Mouse (Mus musculus): ENCODE results near the gene Vhl. TPM values are rescaled to one million over a fixed set of nuclear protein-coding genes. Genes with fewer than 3 reads are reported as not detected.
"Not testable (repeated sequence)": the region's sequence is repeated elsewhere in the genome, so short reads cannot be mapped to it uniquely, and the experiment has no call there.

Vhl gene
- polyA plus RNA-seq, 1 experiment from 2014 or later, result 73.0 TPM

DNA sequence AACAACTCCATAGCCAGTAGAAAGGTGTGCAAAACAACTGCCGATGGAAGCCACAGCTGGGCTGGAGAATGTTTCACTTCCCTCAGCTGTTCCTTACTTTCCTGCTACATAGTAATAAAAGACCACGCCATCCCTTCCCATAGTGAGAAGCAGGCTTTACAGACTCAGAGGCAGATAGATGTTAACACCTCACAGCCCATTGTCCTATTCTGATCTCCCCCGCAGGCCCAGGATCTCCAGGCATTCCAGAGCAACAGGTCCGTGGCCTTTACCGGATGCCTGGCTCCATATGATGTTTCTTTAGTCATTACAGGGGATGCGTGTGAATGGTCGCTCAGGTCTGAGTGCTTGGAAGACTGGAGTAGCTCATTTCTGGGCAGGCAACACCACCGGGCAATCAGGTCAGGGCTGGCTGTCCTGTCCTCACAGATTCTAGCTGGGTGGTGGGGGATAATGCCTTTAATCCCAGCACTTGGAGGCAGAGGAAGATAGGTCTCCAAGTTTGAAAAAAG, 43.9 kb downstream of the Vhl start:
- H3K4me3 ChIP-seq (ENCODE audit: low read length), result no peak overlapping the region
- no peaks in the 10 kb centered on the region for H3K36me3 ChIP-seq (ENCODE audit: control insufficient read depth, insufficient read depth, low read length)
- 72% methylated on average over 8 of the region's 8 CpGs for WGBS
- H3K9me3 ChIP-seq (ENCODE audit: control insufficient read depth, low read length), result no peaks in the 10 kb centered on the region
- H3K27me3 ChIP-seq (replicated peaks; ENCODE audit: control insufficient read depth, insufficient read depth, low read length), result no peaks in the 10 kb centered on the region
- H3K27ac ChIP-seq (ENCODE audit: low read depth, low read length), result no peak overlapping the region
- H3K4me1 ChIP-seq (ENCODE audit: control insufficient read depth, insufficient read depth, low read depth, low read length), result no peaks in the 10 kb centered on the region
- H3K4me2 ChIP-seq (ENCODE audit: low read length), result no peak overlapping the region
- no peak for ATAC-seq
- no peak overlapping the region for H3K9ac ChIP-seq (ENCODE audit: low read depth, low read length)

DNA sequence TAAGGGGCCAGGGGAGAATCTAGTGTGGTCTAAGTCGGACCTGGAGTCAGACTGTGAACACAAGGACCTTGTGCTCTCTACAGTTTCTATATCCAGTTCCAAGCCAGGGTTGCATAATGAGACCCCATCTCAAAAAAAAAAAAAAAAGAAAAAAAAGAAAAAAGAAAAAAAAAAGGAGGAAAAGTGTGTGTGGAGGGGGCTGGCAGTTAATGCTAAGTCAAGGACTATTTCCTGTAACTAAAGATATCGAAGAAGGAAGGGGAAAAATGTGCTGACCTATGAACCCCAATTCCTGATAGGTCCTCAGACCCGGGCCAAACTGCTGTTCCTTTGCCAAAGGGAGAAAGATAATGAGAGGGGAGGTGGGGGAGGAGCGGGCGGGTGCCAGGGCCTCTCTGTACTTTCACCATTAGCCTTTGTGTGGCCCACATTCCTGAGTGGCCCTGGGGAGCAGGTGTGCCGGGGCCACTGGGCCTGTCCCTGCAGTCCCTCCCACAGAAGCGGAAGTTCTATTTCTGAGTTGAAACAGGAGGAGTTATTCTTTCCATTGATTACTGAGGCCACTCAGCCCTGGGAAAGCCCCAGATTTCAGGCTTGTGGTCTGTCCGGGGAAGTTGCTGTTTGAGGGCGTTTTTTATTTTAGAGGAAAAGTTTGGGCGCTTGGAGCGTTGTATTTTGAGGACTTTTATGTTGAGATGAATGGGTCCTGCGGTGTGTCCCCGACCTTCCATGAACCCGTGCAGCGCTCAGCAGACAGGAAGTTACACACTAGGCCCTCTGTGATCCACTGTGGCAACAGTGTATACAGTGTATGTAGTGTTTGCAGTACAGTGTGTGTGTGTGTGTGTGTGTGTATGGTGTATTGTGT, 44.8 kb downstream of the Vhl start:
- Histone ChIP-seq H3K27ac (ENCODE audit: low read depth, low read length) (no peak overlapping the region), H3K27me3 (replicated peaks; ENCODE audit: control insufficient read depth, insufficient read depth, low read length) (no peaks in the 10 kb centered on the region), H3K4me1 (ENCODE audit: control insufficient read depth, insufficient read depth, low read depth, low read length) (no peaks in the 10 kb centered on the region), H3K4me3 (ENCODE audit: low read length) (no peak overlapping the region), H3K9me3 (ENCODE audit: control insufficient read depth, low read length) (no peaks in the 10 kb centered on the region), H3K9ac (ENCODE audit: low read depth, low read length) (no peak overlapping the region), H3K36me3 (ENCODE audit: control insufficient read depth, insufficient read depth, low read length) (no peaks in the 10 kb centered on the region), H3K4me2 (ENCODE audit: low read length) (no peak overlapping the region)
- no peak for ATAC-seq
- 47% methylated on average over 15 of the region's 15 CpGs for WGBS

DNA sequence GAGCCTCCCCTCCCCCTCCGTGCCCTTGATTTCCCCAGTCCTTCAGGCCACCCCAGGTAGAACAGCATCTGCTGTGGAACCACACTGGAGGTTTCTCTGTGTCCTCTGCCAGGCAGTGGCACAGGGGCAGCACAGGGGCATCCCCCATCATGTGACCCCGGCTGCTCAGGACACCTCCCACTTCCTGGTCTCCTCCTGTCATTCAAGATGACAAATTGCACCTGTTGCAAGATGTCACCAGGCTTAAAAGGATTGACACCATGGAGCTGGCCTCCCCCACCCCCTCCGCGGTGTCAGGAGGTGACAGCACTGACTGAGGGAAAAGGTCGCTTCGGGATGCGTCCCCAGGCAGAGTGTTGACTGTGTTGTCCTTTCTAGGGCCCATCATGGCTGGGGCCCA, 46.1 kb downstream of the Vhl start:
- Histone ChIP-seq H3K36me3 (ENCODE audit: control insufficient read depth, insufficient read depth, low read length) (no peaks in the 10 kb centered on the region), H3K9me3 (ENCODE audit: control insufficient read depth, low read length) (no peaks in the 10 kb centered on the region), H3K9ac (ENCODE audit: low read depth, low read length) (no peak overlapping the region), H3K4me3 (ENCODE audit: low read length) (no peak overlapping the region), H3K4me1 (ENCODE audit: control insufficient read depth, insufficient read depth, low read depth, low read length) (no peaks in the 10 kb centered on the region), H3K27ac (ENCODE audit: low read depth, low read length) (no peak overlapping the region), H3K27me3 (replicated peaks; ENCODE audit: control insufficient read depth, insufficient read depth, low read length) (no peaks in the 10 kb centered on the region), H3K4me2 (ENCODE audit: low read length) (no peak overlapping the region)
- 70% methylated on average over 7 of the region's 7 CpGs for WGBS
- ATAC-seq, result no peak

DNA sequence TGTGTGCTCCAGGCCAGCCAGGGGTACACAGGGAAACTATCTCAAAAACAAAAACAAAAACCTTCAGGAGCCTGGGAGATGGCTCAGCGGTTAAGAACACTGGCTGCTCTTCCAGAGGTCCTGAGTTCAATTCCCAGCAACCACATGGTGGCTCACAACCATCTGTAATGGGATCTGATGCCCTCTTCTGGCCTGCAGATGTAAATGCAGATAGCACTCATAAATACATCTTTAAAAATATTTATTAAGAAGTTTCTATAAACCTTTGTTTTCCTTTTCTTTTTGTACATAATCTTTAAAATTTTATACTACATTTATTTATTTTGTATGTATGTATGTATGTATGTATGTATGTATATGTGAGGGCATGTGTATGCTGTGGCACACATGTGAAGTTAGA, 48.3 kb downstream of the Vhl start:
- not testable (repeated sequence) for H3K9ac ChIP-seq (ENCODE audit: low read depth, low read length); H3K27me3 ChIP-seq (replicated peaks; ENCODE audit: control insufficient read depth, insufficient read depth, low read length); ATAC-seq; H3K4me1 ChIP-seq (ENCODE audit: control insufficient read depth, insufficient read depth, low read depth, low read length); H3K27ac ChIP-seq (ENCODE audit: low read depth, low read length); H3K36me3 ChIP-seq (ENCODE audit: control insufficient read depth, insufficient read depth, low read length); H3K4me3 ChIP-seq (ENCODE audit: low read length); H3K9me3 ChIP-seq (ENCODE audit: control insufficient read depth, low read length); H3K4me2 ChIP-seq (ENCODE audit: low read length)
- 83% methylated on average over 1 of the region's 1 CpGs for WGBS

DNA sequence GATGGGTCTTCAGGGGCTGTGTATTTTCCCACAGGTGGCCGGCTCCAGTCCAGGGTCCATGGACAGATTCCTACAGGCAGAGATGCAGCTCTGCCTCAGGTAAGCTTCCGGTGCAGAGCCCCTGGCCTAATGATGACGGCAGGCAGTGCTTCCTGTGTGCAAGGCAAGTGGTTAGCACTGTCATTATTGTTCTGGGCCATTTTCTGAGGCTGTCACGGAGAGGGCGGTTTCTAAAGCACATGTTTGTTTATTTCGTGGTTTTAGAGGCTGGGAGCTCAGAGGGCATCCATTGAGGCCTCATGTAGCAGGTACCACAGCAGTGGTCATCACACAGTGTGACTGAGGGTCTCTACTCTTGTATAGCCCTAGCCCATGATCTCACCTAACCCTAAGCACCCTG, 49.2 kb downstream of the Vhl start:
- Histone ChIP-seq H3K4me3 (ENCODE audit: low read length) (no peak overlapping the region), H3K9me3 (ENCODE audit: control insufficient read depth, low read length) (no peaks in the 10 kb centered on the region), H3K4me1 (ENCODE audit: control insufficient read depth, insufficient read depth, low read depth, low read length) (no peaks in the 10 kb centered on the region), H3K27me3 (replicated peaks; ENCODE audit: control insufficient read depth, insufficient read depth, low read length) (no peaks in the 10 kb centered on the region), H3K36me3 (ENCODE audit: control insufficient read depth, insufficient read depth, low read length) (no peaks in the 10 kb centered on the region), H3K4me2 (ENCODE audit: low read length) (no peak overlapping the region), H3K27ac (ENCODE audit: low read depth, low read length) (no peak overlapping the region), H3K9ac (ENCODE audit: low read depth, low read length) (no peak overlapping the region)
- ATAC-seq, result no peak
- WGBS, result 84% methylated on average over 6 of the region's 6 CpGs

DNA sequence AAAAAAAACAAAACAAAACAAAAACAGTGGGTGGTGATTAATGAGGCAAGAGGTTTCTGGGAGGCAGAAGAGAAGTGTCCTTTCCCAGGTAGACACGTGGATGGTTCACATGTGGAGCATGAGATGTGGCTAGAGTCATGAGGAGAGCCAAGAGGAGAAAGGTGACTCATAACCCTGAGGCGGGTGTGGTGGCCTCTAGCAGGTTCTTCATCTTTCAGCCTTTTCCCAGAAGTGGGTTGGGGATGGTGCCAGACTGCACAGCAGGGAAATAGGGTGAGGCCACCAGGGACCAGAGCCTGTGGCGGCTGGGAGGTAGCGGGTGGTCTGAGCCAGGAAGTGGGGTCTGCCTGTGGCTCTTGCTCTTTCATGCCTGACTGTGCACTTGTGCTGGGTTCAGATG, 51.5 kb downstream of the Vhl start:
- Histone ChIP-seq H3K4me1 (ENCODE audit: control insufficient read depth, insufficient read depth, low read depth, low read length) (no peaks in the 10 kb centered on the region), H3K36me3 (ENCODE audit: control insufficient read depth, insufficient read depth, low read length) (no peaks in the 10 kb centered on the region), H3K27ac (ENCODE audit: low read depth, low read length) (no peak overlapping the region), H3K4me2 (ENCODE audit: low read length) (no peak overlapping the region), H3K9me3 (ENCODE audit: control insufficient read depth, low read length) (no peaks in the 10 kb centered on the region), H3K27me3 (replicated peaks; ENCODE audit: control insufficient read depth, insufficient read depth, low read length) (no peaks in the 10 kb centered on the region), H3K9ac (ENCODE audit: low read depth, low read length) (no peak overlapping the region), H3K4me3 (ENCODE audit: low read length) (no peak overlapping the region)
- no peak for ATAC-seq
- 85% methylated on average over 4 of the region's 4 CpGs for WGBS

DNA sequence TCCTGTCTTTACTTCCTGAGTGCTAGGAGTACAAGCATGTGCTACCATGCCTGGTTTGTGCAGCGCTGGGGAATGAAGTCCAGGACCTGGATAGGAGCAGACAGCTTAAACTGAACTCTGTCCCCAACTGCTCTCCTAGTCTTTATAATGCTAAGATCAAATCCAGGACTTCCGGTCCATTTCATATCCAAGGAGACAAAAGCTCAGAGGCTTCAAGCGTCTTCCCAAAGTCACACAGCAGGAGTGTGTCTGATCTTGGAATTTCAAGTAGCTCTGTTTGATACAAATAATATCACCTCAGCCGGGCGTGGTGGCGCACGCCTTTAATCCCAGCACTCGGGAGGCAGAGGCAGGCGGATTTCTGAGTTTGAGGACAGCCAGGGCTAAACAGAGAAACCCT, 52.2 kb downstream of the Vhl start:
- no peak overlapping the region for H3K9ac ChIP-seq (ENCODE audit: low read depth, low read length)
- no peak overlapping the region for H3K4me3 ChIP-seq (ENCODE audit: low read length)
- no peaks in the 10 kb centered on the region for H3K4me1 ChIP-seq (ENCODE audit: control insufficient read depth, insufficient read depth, low read depth, low read length)
- WGBS, result 93% methylated on average over 9 of the region's 9 CpGs
- no peak for ATAC-seq
- no peaks in the 10 kb centered on the region for H3K36me3 ChIP-seq (ENCODE audit: control insufficient read depth, insufficient read depth, low read length)
- no peaks in the 10 kb centered on the region for H3K27me3 ChIP-seq (replicated peaks; ENCODE audit: control insufficient read depth, insufficient read depth, low read length)
- H3K4me2 ChIP-seq (ENCODE audit: low read length), result no peak overlapping the region
- no peak overlapping the region for H3K27ac ChIP-seq (ENCODE audit: low read depth, low read length)
- H3K9me3 ChIP-seq (ENCODE audit: control insufficient read depth, low read length), result no peaks in the 10 kb centered on the region

DNA sequence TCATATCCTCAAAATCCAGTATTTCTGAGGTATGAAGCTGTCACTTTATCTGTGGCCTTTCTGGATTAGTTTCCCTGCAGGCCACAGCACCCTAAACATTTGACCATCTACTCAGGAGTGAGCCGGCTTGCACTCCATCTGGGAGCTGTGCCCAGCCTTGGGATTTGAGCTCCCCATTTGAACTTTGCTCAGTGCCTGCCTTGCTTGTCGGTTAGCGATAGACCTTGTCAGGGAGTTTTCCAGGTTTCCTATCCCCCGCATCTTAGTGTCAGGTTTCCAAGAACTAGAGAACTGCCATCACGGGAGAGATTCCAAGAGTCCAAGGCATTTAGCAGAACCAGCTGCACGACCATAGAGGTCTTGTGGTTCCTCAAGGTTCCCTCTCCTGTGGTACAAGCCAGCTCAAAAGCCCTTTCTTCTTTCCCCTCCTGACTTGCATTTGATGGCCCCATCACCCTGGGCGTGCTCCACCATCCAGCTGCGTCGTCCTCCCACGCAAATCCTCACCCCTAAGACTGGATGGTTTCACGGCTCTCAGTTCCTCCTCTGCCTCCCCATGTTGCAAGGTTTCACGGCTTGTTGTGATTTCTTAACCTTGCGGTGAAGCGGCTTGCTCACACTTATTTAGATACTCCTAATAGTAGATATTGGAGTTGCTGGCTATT, 53.4 kb downstream of the Vhl start:
- 77% methylated on average over 14 of the region's 14 CpGs for WGBS
- H3K27me3 ChIP-seq (replicated peaks; ENCODE audit: control insufficient read depth, insufficient read depth, low read length), result no peaks in the 10 kb centered on the region
- no peak overlapping the region for H3K4me2 ChIP-seq (ENCODE audit: low read length)
- no peaks in the 10 kb centered on the region for H3K4me1 ChIP-seq (ENCODE audit: control insufficient read depth, insufficient read depth, low read depth, low read length)
- no peak for ATAC-seq
- H3K9me3 ChIP-seq (ENCODE audit: control insufficient read depth, low read length), result no peaks in the 10 kb centered on the region
- H3K9ac ChIP-seq (ENCODE audit: low read depth, low read length), result no peak overlapping the region
- no peak overlapping the region for H3K27ac ChIP-seq (ENCODE audit: low read depth, low read length)
- H3K36me3 ChIP-seq (ENCODE audit: control insufficient read depth, insufficient read depth, low read length), result no peaks in the 10 kb centered on the region
- H3K4me3 ChIP-seq (ENCODE audit: low read length), result no peak overlapping the region

DNA sequence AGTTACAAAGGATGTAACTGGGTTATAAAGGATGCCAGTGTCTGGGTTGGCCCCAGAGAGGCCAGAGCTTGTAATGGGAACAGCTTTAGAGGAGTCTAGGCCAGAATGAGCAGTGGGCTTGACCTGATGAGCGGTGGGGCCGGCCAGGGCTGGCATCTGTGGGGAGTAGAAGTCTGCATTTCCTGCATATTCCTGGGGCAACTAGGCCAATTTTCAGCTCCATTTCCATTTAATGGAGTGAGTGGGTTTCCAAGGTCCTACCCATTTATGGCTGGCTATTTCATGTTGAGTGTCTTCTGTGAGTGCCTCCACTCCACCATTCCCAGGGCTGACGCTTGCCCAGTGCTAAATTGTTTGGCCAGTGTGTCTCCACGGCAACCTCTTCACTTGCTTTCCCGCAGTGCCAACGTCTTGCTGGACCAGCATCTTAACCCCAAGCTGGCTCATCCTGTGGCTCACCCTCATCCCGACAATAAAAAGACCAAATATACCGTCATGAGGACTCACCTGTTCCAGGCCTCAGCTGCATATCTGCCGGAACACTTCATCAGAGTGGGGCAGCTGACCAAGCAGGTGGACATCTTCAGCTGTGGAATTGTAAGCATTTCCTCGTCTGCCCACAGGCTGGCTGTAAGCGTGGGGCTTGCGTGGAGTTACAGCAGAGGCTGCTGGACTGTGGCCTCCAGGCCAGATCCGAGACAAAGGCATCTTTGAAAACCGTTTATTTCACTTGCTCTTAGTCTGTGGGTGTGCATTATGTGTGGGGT, 54.7 kb downstream of the Vhl start:
- no peaks in the 10 kb centered on the region for H3K9me3 ChIP-seq (ENCODE audit: control insufficient read depth, low read length)
- no peaks in the 10 kb centered on the region for H3K4me1 ChIP-seq (ENCODE audit: control insufficient read depth, insufficient read depth, low read depth, low read length)
- no peak overlapping the region for H3K27ac ChIP-seq (ENCODE audit: low read depth, low read length)
- no peak overlapping the region for H3K4me3 ChIP-seq (ENCODE audit: low read length)
- no peak for ATAC-seq
- H3K9ac ChIP-seq (ENCODE audit: low read depth, low read length), result no peak overlapping the region
- 69% methylated on average over 14 of the region's 14 CpGs for WGBS
- no peak overlapping the region for H3K4me2 ChIP-seq (ENCODE audit: low read length)
- H3K36me3 ChIP-seq (ENCODE audit: control insufficient read depth, insufficient read depth, low read length), result no peaks in the 10 kb centered on the region
- no peaks in the 10 kb centered on the region for H3K27me3 ChIP-seq (replicated peaks; ENCODE audit: control insufficient read depth, insufficient read depth, low read length)

All from hindbrain, embryonic 16.5 days (tissue).